Mouse (Mus musculus) liver, embryonic 11.5 days (tissue): Measurements from ENCODE around the gene Meox1. TPM values are rescaled to one million over a fixed set of nuclear protein-coding genes. Genes with fewer than 3 reads are reported as not detected.

Source experiments
- ATAC-seq: fragments of 200-750 bp; cut with Nextera tagmentation; replicated peaks from 2 replicates; pipeline ENCODE4 v1.8.0; 2017; ENCODE audit warnings: moderate number of reproducible peaks, mild to moderate bottlenecking, moderate TSS enrichment, moderate library complexity; ENCODE audit not compliant: low FRiP score
- DNase-seq: peaks from one replicate; pipeline ENCODE4 v3.0.0-alpha.2; 2017; ENCODE audit warnings: low spot score
- H3K27ac ChIP-seq: fragments of 300-500 bp; sonication (generic); 2 replicates; pipeline ENCODE4 v1.5.1; 2014; ENCODE audit warnings: mild to moderate bottlenecking, low read depth, low read length, control low read depth
- H3K27me3 ChIP-seq: fragments of 300-500 bp; sonication (generic); replicated peaks from 2 replicates; pipeline ENCODE4 v1.6.1; 2014; ENCODE audit warnings: low read length, mixed read lengths; ENCODE audit not compliant: control insufficient read depth, insufficient read depth
- H3K36me3 ChIP-seq: fragments of 300-500 bp; sonication (generic); 2 replicates; pipeline ENCODE4 v1.6.1; 2014; ENCODE audit warnings: mild to moderate bottlenecking, low read length, moderate library complexity, mixed read lengths; ENCODE audit not compliant: control insufficient read depth, insufficient read depth
- H3K4me1 ChIP-seq: fragments of 300-500 bp; sonication (generic); replicated peaks from 2 replicates; pipeline ENCODE4 v1.6.1; 2014; ENCODE audit warnings: low read length, mixed read lengths; ENCODE audit not compliant: control insufficient read depth, insufficient read depth
- H3K4me2 ChIP-seq: fragments of 300-500 bp; sonication (generic); 2 replicates; pipeline ENCODE4 v1.6.1; 2014; ENCODE audit warnings: mild to moderate bottlenecking, control low read depth, moderate library complexity
- H3K4me3 ChIP-seq: fragments of 300-500 bp; sonication (generic); 2 replicates; pipeline ENCODE4 v1.5.1; 2014; ENCODE audit warnings: low read depth, low read length, control low read depth
- H3K9ac ChIP-seq: fragments of 300-500 bp; sonication (generic); 2 replicates; pipeline ENCODE4 v1.6.1; 2014; ENCODE audit warnings: low read depth, low read length, control low read depth
- H3K9me3 ChIP-seq: fragments of 300-500 bp; sonication (generic); 2 replicates; pipeline ENCODE4 v1.6.1; 2016; ENCODE audit warnings: low read length, inconsistent platforms, mixed read lengths; ENCODE audit not compliant: control insufficient read depth
- WGBS: fragments of 180-500 bp; shearing (Covaris S2); extraction: QIAGEN DNeasy Blood & Tissue Kit; methylation state at CpG from one replicate; pipeline ENCODE4 v1.1.7; 2014; 5-methylcytosine and 5-hydroxymethylcytosine counted together
- polyA plus RNA-seq: library from polyadenylated mRNA; unstranded; fragments of >200 nt; fragmentation: Nextera tagmentation; extraction: Ambion mirVana; gene quantifications from 2 replicates; pipeline ENCODE4 v1.2.1, GENCODE M21; 2014

Gene Meox1
- polyA plus RNA-seq, result 2.8 and 3.6 TPM in 2 replicates

DNA sequence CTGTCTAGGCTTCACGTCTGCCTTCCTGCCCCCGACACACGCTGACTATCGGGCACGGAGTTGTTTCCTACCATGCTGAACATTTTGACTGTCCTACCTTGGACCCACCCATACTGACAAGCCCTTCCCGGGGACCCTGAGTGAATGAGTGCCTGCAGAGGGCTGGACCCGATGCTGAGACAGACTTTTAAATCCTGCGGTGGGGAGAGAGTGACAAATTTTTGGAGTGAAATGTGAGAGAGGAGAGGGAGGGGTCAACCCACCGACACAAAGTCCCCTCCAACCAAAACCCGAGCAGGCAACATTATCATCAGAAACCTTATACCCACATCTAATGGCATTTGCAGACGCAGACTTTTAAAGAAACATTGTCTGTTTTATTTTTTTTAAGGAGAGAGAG, at the start of gene Meox1:
Gene Meox1, minus strand, starts transcription at position 171 of the 400 bp plus-strand sequence.
- Histone ChIP-seq H3K4me3 (no peak within 1 kb of the TSS), H3K27me3 (peaks cover 61% of the 10 kb centered on the region), H3K9me3 (no peaks in the 10 kb centered on the region), H3K27ac (no peak within 1 kb of the TSS), H3K36me3 (no peaks in the 10 kb centered on the region), H3K9ac (no peak within 1 kb of the TSS), H3K4me1 (peaks cover 8% of the 10 kb centered on the region; the same call in 1 of the 2 replicates), H3K4me2 (peak within 1 kb of the TSS; percentile 34; the same call in 1 of the 2 replicates)
- WGBS, result 25% methylated on average over 11 of the region's 11 CpGs
- DNase-seq, result no peak
- ATAC-seq, result no peak

DNA sequence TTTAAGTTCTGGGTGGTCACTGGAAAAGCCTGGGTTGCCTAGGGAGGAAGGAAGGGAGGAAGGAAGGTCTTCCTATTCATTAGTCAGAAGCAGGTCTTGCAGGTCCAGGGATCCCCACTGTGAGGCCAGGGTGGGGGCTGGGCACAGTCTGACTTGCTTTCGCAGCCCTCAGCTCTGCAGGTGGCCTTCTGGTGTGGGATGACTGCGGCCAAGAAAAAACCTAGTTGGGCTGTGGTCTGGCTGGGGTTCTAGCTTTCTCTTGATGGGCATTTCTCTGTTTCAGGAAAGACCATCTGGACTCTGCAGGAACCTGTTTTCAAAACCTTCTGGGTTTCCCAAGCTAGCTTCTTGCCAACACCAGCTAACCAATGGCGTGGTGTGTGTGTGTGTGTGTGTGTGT, 48.9 kb upstream of the Meox1 start:
- no peaks in the 10 kb centered on the region for H3K36me3 ChIP-seq
- WGBS, result 48% methylated on average over 3 of the region's 3 CpGs
- no peak for ATAC-seq
- H3K27me3 ChIP-seq, result peaks cover 12% of the 10 kb centered on the region
- H3K9ac ChIP-seq, result no peak overlapping the region
- H3K4me3 ChIP-seq, result no peak overlapping the region
- H3K27ac ChIP-seq, result no peak overlapping the region
- H3K4me2 ChIP-seq, result no peak overlapping the region
- no peaks in the 10 kb centered on the region for H3K9me3 ChIP-seq
- DNase-seq, result no peak
- no peaks in the 10 kb centered on the region for H3K4me1 ChIP-seq

DNA sequence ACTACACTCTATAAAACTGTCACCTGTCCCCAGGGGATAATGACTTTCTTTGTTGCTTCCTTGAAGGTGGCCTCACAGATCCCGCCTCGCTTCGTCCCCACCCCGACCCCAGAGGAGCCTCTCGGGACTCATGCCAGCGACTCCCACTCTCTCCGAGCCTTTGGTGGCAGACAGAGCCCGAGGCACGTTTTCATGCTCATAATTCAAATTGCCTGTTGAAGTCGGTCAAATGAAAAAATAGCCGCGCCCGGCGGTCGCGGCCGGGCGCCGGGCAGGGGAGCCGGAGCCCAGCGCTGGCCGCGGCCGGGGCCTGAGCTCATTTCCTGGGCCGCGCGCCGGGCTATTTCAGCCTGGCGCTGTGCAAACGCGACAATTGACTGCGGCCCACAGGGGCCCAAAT, 42.9 kb upstream of the Meox1 start:
- peaks cover 21% of the 10 kb centered on the region for H3K27me3 ChIP-seq
- no peak overlapping the region for H3K27ac ChIP-seq
- H3K4me2 ChIP-seq, result peak overlapping the region; percentile 80
- H3K36me3 ChIP-seq, result no peaks in the 10 kb centered on the region
- ATAC-seq (no peak), DNase-seq (peak; percentile 52)
- under 1% methylated on average over 32 of the region's 32 CpGs for WGBS
- peak overlapping the region; percentile 44 for H3K4me3 ChIP-seq
- H3K4me1 ChIP-seq, result peaks cover 4% of the 10 kb centered on the region
- peak overlapping the region; percentile 61 for H3K9ac ChIP-seq
- H3K9me3 ChIP-seq, result no peaks in the 10 kb centered on the region

DNA sequence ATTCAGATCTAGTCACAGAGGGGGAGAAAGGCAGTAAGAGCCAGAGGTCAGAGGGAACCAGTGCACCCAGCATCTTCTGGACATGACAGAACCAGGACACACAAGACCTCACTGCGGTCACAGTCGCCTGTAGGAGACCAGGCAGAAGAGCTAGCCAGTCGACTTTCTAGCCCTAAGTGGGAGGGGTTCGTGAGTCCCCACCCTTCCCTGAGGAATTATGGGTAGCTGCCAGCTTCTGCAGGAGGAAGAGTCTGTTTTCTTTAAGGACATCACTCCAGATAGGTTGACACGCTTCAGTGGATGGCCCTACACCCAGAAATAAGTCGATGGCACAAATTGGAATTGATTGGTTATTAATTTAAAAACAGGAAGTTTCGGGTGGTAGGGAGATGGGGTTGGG, 42.2 kb upstream of the Meox1 start:
- Histone ChIP-seq H3K27me3 (peaks cover 21% of the 10 kb centered on the region), H3K4me1 (peaks cover 4% of the 10 kb centered on the region), H3K4me2 (peak overlapping the region; percentile 80), H3K9ac (peak overlapping the region; percentile 25; the same call in 1 of the 2 replicates), H3K9me3 (no peaks in the 10 kb centered on the region), H3K36me3 (no peaks in the 10 kb centered on the region), H3K4me3 (peak overlapping the region; percentile 44), H3K27ac (no peak overlapping the region)
- DNase-seq (no peak), ATAC-seq (no peak)
- WGBS, result 23% methylated on average over 7 of the region's 7 CpGs

DNA sequence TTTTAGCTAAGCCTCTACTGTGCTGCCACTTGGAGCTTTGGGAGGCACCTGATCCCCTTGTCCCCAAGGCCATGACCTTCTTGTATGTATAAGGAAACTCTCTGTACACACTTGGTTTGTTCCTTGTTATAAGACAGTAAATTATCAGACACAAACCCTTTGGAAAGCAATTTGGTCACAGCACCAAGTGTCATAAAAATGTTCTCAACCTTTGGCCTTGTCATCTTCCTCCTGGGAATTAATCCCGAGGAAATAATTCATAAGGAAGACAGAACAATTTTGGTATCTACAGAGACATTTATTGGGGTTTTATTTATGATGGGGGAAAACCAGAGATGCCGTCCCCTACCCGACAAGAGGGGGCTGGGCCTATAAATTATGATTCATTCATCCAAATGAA, 41.6 kb upstream of the Meox1 start:
- Histone ChIP-seq H3K27me3 (peaks cover 21% of the 10 kb centered on the region), H3K9me3 (no peaks in the 10 kb centered on the region), H3K4me2 (no peak overlapping the region), H3K4me3 (no peak overlapping the region), H3K9ac (no peak overlapping the region), H3K36me3 (no peaks in the 10 kb centered on the region), H3K27ac (no peak overlapping the region), H3K4me1 (peaks cover 4% of the 10 kb centered on the region)
- no peak for DNase-seq
- 88% methylated on average over 3 of the region's 3 CpGs for WGBS
- no peak for ATAC-seq

DNA sequence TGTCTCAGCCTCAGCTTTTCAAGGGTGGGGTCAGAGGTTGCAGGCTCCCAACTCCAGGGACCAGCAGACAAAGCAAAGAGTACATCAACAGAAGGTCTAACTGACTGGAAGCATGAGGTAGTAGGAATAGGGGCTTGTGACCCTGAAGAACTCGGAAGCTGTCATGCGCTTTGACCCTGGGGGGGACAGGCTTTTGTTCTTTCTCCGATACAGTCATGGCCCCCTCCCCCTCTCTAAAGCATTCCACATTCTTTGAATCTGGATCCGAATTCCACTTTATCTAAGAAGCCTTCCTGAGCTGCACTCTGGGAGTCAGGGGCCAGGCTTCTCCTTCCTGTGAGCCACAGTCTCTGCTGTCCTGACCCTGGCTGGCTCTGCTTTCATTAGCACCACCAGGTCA, 37.8 kb upstream of the Meox1 start:
- no peak overlapping the region for H3K27ac ChIP-seq
- H3K9me3 ChIP-seq, result no peaks in the 10 kb centered on the region
- DNase-seq (no peak), ATAC-seq (no peak)
- H3K4me2 ChIP-seq, result no peak overlapping the region
- no peak overlapping the region for H3K4me3 ChIP-seq
- no peaks in the 10 kb centered on the region for H3K36me3 ChIP-seq
- peaks cover 5% of the 10 kb centered on the region for H3K4me1 ChIP-seq
- H3K27me3 ChIP-seq, result no peaks in the 10 kb centered on the region; the same call in 1 of the 2 replicates
- H3K9ac ChIP-seq, result no peak overlapping the region
- WGBS, result 45% methylated on average over 4 of the region's 4 CpGs

DNA sequence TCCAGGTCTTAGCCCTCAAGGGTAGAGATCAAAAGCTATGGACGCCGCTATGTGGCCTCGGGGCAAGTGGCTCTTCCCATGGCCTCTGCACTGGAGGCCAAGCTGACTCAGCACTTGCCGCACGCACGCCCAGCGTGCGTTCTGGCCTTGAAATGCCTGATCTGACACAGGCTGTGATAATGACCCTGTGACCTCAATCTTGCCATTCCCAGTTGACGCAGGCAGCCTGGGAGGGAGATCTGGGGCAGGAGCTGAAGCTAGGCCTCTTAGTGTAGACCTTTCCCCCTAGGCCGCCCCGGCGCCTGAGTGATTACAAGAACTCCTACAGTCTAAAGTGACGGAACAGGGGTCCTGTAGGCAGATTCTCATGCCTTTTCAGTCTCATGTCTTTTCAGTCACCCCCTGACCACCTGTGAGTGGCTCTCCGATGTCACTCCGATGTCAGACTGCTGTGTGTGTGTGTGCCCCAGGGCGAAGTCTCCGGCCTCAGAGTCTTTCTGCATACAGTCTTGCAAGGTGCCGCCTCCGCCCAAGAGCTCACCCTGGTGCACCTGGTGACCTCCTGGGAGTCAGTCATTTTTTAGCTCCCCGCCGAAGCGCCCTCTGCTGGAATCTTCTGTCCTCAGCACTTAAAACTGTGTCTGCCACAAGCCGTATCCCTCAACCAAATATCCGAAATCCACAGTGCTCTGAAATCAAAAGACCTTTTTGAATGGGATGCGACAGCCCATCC, 34.0 kb upstream of the Meox1 start:
- ATAC-seq (no peak), DNase-seq (peak; percentile 43)
- H3K4me3 ChIP-seq, result no peak overlapping the region
- 0 out of 2 replicates have a peak overlapping the region, but pooled peaks have one; percentile 22 for H3K4me2 ChIP-seq
- no peaks in the 10 kb centered on the region for H3K9me3 ChIP-seq
- peaks cover 5% of the 10 kb centered on the region for H3K4me1 ChIP-seq
- H3K27ac ChIP-seq, result no peak overlapping the region
- H3K9ac ChIP-seq, result no peak overlapping the region
- H3K36me3 ChIP-seq, result no peaks in the 10 kb centered on the region
- 0 out of 2 replicates have a peak, but pooled peaks cover 2% of the 10 kb centered on the region for H3K27me3 ChIP-seq
- 31% methylated on average over 25 of the region's 25 CpGs for WGBS

DNA sequence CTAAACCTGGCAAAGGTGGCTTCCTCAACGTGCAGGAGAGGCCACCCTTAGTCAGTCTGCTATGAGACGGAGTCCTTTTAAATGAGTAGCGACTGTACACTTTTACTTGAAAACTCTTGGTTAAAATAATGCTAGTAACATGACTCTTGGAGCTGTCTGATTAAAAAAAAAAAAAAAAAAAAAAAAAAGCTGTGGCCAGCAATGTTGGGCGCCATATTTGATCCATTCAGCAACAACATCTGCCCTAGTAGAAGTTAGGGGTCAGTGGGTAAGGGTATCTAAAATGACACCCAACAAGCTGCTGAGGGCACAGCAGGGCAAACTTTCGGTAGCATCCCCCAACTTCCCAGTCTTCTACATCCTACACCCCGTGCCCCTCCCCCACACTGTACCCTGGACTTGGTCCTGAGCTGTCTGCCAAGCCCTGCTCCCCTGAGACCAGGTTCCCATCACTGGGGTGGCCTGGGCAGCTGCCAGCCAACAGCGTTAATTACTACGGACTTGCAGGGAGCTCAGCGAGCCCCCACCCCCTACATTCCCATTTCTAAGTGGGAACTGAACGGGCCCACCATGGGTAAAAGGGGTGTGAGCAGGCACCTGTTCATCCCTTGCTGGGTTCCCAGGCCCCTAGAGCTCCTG, 32.9 kb upstream of the Meox1 start:
- H3K9me3 ChIP-seq, result no peaks in the 10 kb centered on the region
- H3K36me3 ChIP-seq, result no peaks in the 10 kb centered on the region
- no peak overlapping the region for H3K4me3 ChIP-seq
- 82% methylated on average over 10 of the region's 10 CpGs for WGBS
- H3K4me1 ChIP-seq, result peaks cover 5% of the 10 kb centered on the region
- DNase-seq, result no peak
- no peak overlapping the region for H3K4me2 ChIP-seq
- no peak for ATAC-seq
- H3K27me3 ChIP-seq, result 0 out of 2 replicates have a peak, but pooled peaks cover 2% of the 10 kb centered on the region
- H3K9ac ChIP-seq, result no peak overlapping the region
- no peak overlapping the region for H3K27ac ChIP-seq
